Mouse (Mus musculus) lung, adult 2 months (tissue): ENCODE measurements around the gene Apobec2. TPM values are rescaled to one million over a fixed set of nuclear protein-coding genes. Genes with fewer than 3 reads are reported as not detected.
A peak's percentile ranks its signal among the peaks of the same experiment; 100 is the strongest.

Source experiments
- DNase-seq: peaks from one replicate; pipeline ENCODE4 v3.0.0; 2022
- H3K4me1 ChIP-seq: fragments of 200-500 bp; 2 replicates; pipeline ENCODE4 v1.6.1; 2011; ENCODE audit warnings: low read length; ENCODE audit not compliant: control insufficient read depth, insufficient read depth
- H3K4me3 ChIP-seq: fragments of 200-500 bp; replicated peaks from 2 replicates; pipeline ENCODE3; 2011; ENCODE audit warnings: low read depth, mild to moderate bottlenecking, control low read depth, low read length; ENCODE audit errors: extremely low read depth
- CTCF ChIP-seq: fragments of 200-500 bp; IDR thresholded peaks from 2 replicates; pipeline ENCODE4 v1.5.1; 2011; ENCODE audit warnings: mild to moderate bottlenecking, low read length, control low read depth; ENCODE audit not compliant: insufficient read depth
- POLR2A ChIP-seq: fragments of 200-500 bp; IDR thresholded peaks from 2 replicates; pipeline ENCODE4 v1.6.1; 2011; ENCODE audit warnings: low read depth, mild to moderate bottlenecking, control low read depth, low read length, borderline replicate concordance; ENCODE audit errors: extremely low read depth
- WGBS: fragments of 180-500 bp; shearing (Covaris S2); methylation state at CpG from one replicate; pipeline ENCODE4 v1.1.7; 2018; 5-methylcytosine and 5-hydroxymethylcytosine counted together
- polyA plus RNA-seq: library from polyadenylated mRNA; depleted of rRNA; stranded (reverse); fragments of >200 nt; gene quantifications from 2 replicates; pipeline ENCODE4 v1.2.3, GENCODE M21; 2012

Gene Apobec2
- polyA plus RNA-seq, 1 experiment = 39.9 TPM

DNA sequence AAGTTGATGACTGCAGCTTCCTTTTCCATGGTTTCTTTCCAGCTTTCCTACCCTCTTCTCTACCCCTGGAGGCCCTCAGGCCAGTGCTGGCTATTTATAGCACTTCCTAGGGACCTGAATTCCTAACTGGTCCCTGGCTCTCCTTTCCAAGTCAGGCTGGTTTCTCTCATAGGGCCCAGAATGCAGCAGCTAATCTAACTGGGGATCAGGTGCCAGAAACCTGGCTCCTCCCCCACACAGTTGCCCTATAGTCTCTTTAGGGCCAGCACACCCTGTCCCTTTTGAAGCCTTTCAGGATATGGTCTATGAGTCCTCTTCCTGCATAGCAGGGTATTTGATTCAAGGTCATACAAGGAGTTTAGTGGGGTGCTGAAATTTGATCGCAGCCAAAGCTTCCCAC lies 3.8 kb upstream of the Apobec2 start:
- no peak overlapping the region for H3K4me3 ChIP-seq
- no peak for DNase-seq
- H3K4me1 ChIP-seq = no peaks in the 10 kb centered on the region; the same call in 1 of the 2 replicates
- WGBS = 69% methylated on average over 1 of the region's 1 CpGs
- TF ChIP-seq POLR2A (no peak), CTCF (no peak)

GRCm38 (mm10) chr17:48434479-48434878 lies 1.7 kb upstream of the Apobec2 start:
- Histone ChIP-seq H3K4me3 (no peak overlapping the region), H3K4me1 (peaks cover 8% of the 10 kb centered on the region)
- no peak for DNase-seq
- TF ChIP-seq POLR2A = no peak
- TF ChIP-seq CTCF = no peak
- WGBS = 83% methylated on average over 5 of the region's 5 CpGs

DNA sequence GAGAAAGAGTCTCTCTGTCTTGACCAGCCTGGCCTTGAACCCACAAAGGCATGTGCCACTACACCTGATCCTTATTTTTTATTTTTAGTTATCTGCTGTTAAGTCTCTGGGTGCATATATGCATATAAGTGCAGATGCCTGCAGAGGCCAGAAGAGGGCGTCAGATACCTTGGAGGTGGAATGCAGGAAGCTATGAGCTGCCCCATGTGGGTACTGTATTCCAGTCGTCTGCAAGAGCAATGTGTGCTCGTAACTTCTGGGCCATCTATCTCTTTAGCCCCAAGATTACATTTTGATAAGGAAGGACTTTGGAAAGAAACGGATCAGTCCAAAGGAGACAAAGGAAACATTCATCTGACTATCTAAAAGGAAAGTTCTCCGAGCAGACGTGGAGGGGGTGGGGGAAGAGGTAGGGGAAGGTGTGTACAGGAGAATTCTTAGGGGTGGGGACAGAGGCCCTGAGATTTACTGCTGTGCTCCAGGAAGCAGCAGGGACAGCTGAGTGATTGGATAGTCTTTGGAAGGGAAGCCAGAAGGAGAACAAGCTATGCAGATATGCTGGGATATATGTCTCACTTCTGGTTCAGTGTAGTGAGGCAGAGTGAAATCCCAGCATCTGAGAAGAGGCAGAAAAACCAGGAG lies 1.1 kb upstream of the Apobec2 start:
- no peak for DNase-seq
- Histone ChIP-seq H3K4me3 (no peak overlapping the region), H3K4me1 (peaks cover 8% of the 10 kb centered on the region)
- WGBS = 42% methylated on average over 6 of the region's 6 CpGs
- TF ChIP-seq CTCF = 0 out of 2 replicates have a peak, but pooled peaks have one; percentile 2
- no peak for TF ChIP-seq POLR2A

- no peak for DNase-seq
- WGBS = 76% methylated on average over 20 of the region's 20 CpGs
- Histone ChIP-seq H3K4me3 (no peak overlapping the region), H3K4me1 (peaks cover 8% of the 10 kb centered on the region)
- TF ChIP-seq POLR2A = no peak
- TF ChIP-seq CTCF = no peak
Measured at GRCm38 (mm10) chr17:48433006-48433655, 401 bp upstream of the Apobec2 start.

DNA sequence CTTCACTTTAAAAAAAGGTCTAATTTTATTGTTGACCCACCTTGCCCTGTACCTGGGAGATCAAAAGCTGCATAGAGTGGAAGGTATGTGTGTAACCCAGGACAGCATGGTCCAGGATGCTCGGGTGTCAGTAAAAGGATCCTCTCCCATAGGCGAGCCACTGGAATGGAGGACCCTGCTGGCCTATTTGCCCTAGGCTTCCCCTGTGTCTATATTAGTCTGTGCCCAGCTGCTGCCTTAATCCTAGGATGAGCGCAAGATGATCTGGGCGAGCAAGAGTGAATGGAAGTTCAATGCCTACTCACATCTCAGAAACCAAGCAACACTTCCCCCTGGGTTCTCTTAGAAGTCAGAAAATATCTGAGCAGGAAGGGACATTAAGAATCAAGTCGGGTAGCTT lies 1.7 kb downstream of the Apobec2 start:
- DNase-seq = no peak
- Histone ChIP-seq H3K4me3 (no peak overlapping the region), H3K4me1 (peaks cover 8% of the 10 kb centered on the region)
- TF ChIP-seq POLR2A = no peak
- no peak for TF ChIP-seq CTCF
- 76% methylated on average over 5 of the region's 5 CpGs for WGBS

GRCm38 (mm10) chr17:48430394-48430793 lies 2.3 kb downstream of the Apobec2 start:
- WGBS = 23% methylated on average over 5 of the region's 5 CpGs
- H3K4me1 ChIP-seq = peaks cover 12% of the 10 kb centered on the region
- DNase-seq = no peak

DNA sequence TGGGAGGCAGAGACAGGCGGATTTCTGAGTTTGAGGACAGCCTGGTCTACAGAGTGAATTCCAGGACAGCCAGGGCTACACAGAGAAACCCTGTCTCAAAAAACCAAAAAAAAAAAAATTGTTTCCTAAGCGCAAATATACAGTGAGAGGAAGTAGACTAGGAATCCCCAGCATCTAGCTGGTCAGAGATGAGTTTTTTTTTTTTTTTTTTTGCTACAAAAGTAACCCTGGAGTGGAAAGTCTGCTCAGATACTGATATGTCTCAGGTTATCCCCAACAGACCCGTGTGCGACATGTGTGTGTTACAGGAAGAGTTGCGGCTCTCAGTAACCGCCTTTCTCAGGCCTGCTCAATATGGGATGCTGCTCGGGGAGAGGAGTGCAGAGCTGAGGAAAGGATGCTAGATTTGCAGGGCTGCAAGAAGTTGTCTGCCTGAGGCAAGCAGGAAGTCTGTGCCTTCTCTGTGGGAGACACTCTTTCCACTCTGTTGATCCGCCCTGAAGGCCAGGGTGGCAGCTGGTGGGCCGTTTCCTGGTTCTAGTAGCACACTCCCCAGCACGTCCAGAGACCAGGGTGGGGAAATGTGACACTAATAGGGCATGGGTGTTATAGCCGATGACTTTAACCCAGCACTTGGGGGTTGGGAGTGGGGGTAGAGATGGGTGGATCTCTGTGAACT lies 4.7 kb downstream of the Apobec2 start:
- no peak overlapping the region for H3K4me3 ChIP-seq
- H3K4me1 ChIP-seq = peaks cover 12% of the 10 kb centered on the region
- no peak for DNase-seq
- WGBS = 58% methylated on average over 11 of the region's 11 CpGs
- TF ChIP-seq CTCF = no peak
- no peak for TF ChIP-seq POLR2A

More at GRCm38 (mm10) chr17:48430394-48430793, 2.3 kb downstream of the Apobec2 start:
- no peak for TF ChIP-seq CTCF
- TF ChIP-seq POLR2A = 0 out of 2 replicates have a peak, but pooled peaks have one; percentile 9
- H3K4me3 ChIP-seq = no peak overlapping the region

DNA sequence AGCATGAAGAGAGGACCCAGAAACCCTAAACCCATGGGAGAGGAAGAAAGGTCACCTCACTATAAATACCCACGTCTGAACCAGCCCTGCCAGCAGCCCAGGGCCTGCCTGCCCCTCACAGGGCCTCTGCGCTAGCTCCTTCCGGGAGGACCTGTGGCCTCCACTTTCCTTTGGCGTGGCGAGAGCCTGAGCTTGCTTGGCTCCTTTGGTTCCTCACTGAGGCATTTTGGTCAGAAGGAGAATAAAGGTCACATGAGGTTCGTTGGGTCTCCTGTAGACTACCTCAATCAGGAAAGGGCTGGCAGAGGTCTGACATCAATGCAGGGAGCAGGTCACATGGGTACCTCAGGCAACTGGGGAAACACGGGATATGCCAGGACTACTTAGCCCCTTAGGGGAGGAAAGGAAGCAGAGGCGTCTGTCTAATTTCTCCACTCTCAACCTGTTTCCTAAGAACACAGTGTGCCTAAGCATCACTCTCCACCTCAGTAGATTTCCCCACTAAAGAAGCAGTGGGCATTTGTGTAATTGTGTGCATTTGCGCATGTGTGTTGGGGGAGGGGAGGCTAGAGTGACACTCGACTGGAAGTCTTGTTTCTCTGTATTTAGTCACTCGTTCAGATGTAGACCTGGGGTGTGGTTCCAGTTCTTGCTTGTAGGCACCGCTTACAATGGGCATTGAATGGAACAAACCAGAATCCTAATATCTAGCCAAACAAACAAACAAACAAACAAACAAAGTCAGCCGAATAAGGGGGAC lies 5.6 kb downstream of the Apobec2 start:
- WGBS = 53% methylated on average over 13 of the region's 13 CpGs
- H3K4me3 ChIP-seq = no peak overlapping the region
- H3K4me1 ChIP-seq = peaks cover 12% of the 10 kb centered on the region
- no peak for TF ChIP-seq CTCF
- no peak for TF ChIP-seq POLR2A
- no peak for DNase-seq

DNA sequence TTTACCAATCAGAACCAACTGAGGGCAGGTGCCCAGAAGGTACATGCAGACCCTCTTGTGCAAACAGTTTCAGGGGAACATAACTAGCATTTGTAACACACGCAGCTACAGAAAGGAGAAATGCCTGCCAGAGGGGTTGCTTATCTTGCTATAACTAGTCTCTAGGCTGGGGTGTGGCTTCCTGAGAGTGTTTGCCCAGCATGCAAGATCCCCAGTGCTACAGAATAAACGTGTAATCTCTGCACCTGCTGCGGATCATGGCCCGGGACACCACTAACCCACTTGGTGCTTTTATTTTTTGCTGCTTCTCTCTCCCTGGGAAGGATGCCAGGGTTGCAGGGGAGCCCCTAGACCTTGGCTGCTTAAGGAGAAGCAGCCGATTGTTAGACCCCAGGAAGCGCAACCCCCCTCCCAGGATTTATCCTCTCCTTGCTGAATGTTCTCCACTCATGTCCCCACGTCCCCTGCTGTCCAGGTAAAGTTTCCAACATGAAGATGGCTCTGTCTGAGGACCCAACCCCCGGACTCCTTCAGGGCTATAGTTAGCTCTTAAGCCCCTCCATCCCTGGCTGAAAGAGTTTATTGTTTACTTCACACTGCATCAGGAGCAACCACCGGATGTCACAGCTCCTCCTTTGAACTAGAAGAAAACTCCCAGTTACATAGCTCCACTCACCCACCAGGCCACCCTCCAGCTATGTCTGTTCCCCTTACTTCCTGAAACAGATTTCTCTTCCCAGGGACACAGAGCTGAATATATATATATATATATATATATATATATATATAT lies 6.7 kb downstream of the Apobec2 start:
- WGBS = 14% methylated on average over 9 of the region's 9 CpGs

More for the DNA sequence above, 6.7 kb downstream of the Apobec2 start:
- H3K4me3 ChIP-seq = no peak overlapping the region
- peaks cover 10% of the 10 kb centered on the region for H3K4me1 ChIP-seq
- no peak for DNase-seq
- no peak for TF ChIP-seq POLR2A
- no peak for TF ChIP-seq CTCF
